Mouse (Mus musculus): ENCODE data around the gene Trip10. TPM values are rescaled to one million over a fixed set of nuclear protein-coding genes. Genes with fewer than 3 reads are reported as not detected.

Trip10 gene
- 3.2 and 3.5 TPM in 2 replicates for total RNA-seq (2014; rRNA removed)
- 5.2 and 6.0 TPM in 2 replicates for polyA plus RNA-seq (2015; fragmentation: Nextera tagmentation; extraction: Ambion mirVana)

GRCm38 (mm10) chr17:57249186-57250181 lies at the start of gene Trip10:
Gene Trip10, plus strand, starts transcription at chr17:57249455.
- H3K27me3 ChIP-seq (ENCODE audit: insufficient read depth, low read length): peaks cover 3% of the 10 kb centered on the region; the same call in 1 of the 2 replicates
- H3K4me1 ChIP-seq (ENCODE audit: insufficient read depth): peaks cover 9% of the 10 kb centered on the region; the same call in 1 of the 2 replicates
- peak within 1 kb of the TSS; percentile 83 for H3K27ac ChIP-seq (ENCODE audit: low read depth, low read length)
- H3K9me3 ChIP-seq (ENCODE audit: low read length): no peaks in the 10 kb centered on the region
- 2% methylated on average over 50 of the region's 52 CpGs for WGBS
- ATAC-seq (no peak), DNase-seq (peak; percentile 85)
- peak; percentile 22; the same call in 1 of the 2 replicates for TF ChIP-seq CTCF (IDR thresholded peaks at IDR 0.05; ENCODE audit: low read depth)
- peak within 1 kb of the TSS; percentile 66 for H3K4me3 ChIP-seq (ENCODE audit: low read depth, low read length)
- H3K36me3 ChIP-seq (ENCODE audit: insufficient read depth): no peaks in the 10 kb centered on the region
- peak within 1 kb of the TSS; percentile 49 for H3K9ac ChIP-seq
- H3K4me2 ChIP-seq (ENCODE audit: low read depth): peak within 1 kb of the TSS; percentile 93

- ATAC-seq (no peak), DNase-seq (no peak)
- no peak overlapping the region for H3K9ac ChIP-seq
- no peaks in the 10 kb centered on the region for H3K9me3 ChIP-seq (ENCODE audit: low read length)
- H3K36me3 ChIP-seq (ENCODE audit: insufficient read depth): no peaks in the 10 kb centered on the region
- H3K27me3 ChIP-seq (ENCODE audit: insufficient read depth, low read length): no peaks in the 10 kb centered on the region
- no peak overlapping the region for H3K27ac ChIP-seq (ENCODE audit: low read depth, low read length)
- TF ChIP-seq CTCF (IDR thresholded peaks at IDR 0.05; ENCODE audit: low read depth): no peak
- 85% methylated on average over 10 of the region's 10 CpGs for WGBS
- H3K4me2 ChIP-seq (ENCODE audit: low read depth): no peak overlapping the region
- H3K4me1 ChIP-seq (ENCODE audit: insufficient read depth): no peaks in the 10 kb centered on the region
- H3K4me3 ChIP-seq (ENCODE audit: low read depth, low read length): no peak overlapping the region
Measured at GRCm38 (mm10) chr17:57201841-57202724, 47.2 kb upstream of the Trip10 start.

- no peak for ATAC-seq
- H3K36me3 ChIP-seq (ENCODE audit: insufficient read depth): no peaks in the 10 kb centered on the region
- H3K27ac ChIP-seq (ENCODE audit: low read depth, low read length): no peak overlapping the region
- H3K4me3 ChIP-seq (ENCODE audit: low read depth, low read length): no peak overlapping the region
- H3K9ac ChIP-seq: no peak overlapping the region
- H3K9me3 ChIP-seq (ENCODE audit: low read length): no peaks in the 10 kb centered on the region
- no peaks in the 10 kb centered on the region for H3K27me3 ChIP-seq (ENCODE audit: insufficient read depth, low read length)
- no peaks in the 10 kb centered on the region for H3K4me1 ChIP-seq (ENCODE audit: insufficient read depth)
- DNase-seq: no peak
- TF ChIP-seq CTCF (IDR thresholded peaks at IDR 0.05; ENCODE audit: low read depth): no peak
- no peak overlapping the region for H3K4me2 ChIP-seq (ENCODE audit: low read depth)
- 73% methylated on average over 3 of the region's 3 CpGs for WGBS
Measured at GRCm38 (mm10) chr17:57207938-57208337, 41.3 kb upstream of the Trip10 start.

- H3K4me1 ChIP-seq (ENCODE audit: insufficient read depth): no peaks in the 10 kb centered on the region
- H3K27me3 ChIP-seq (ENCODE audit: insufficient read depth, low read length): no peaks in the 10 kb centered on the region
- H3K9me3 ChIP-seq (ENCODE audit: low read length): no peaks in the 10 kb centered on the region
- 89% methylated on average over 4 of the region's 4 CpGs for WGBS
- ATAC-seq (no peak), DNase-seq (no peak)
- no peak overlapping the region for H3K27ac ChIP-seq (ENCODE audit: low read depth, low read length)
- no peak for TF ChIP-seq CTCF (IDR thresholded peaks at IDR 0.05; ENCODE audit: low read depth)
- no peaks in the 10 kb centered on the region for H3K36me3 ChIP-seq (ENCODE audit: insufficient read depth)
- H3K9ac ChIP-seq: no peak overlapping the region
- no peak overlapping the region for H3K4me3 ChIP-seq (ENCODE audit: low read depth, low read length)
- no peak overlapping the region for H3K4me2 ChIP-seq (ENCODE audit: low read depth)
Measured at GRCm38 (mm10) chr17:57209330-57209729, 39.9 kb upstream of the Trip10 start.

DNA sequence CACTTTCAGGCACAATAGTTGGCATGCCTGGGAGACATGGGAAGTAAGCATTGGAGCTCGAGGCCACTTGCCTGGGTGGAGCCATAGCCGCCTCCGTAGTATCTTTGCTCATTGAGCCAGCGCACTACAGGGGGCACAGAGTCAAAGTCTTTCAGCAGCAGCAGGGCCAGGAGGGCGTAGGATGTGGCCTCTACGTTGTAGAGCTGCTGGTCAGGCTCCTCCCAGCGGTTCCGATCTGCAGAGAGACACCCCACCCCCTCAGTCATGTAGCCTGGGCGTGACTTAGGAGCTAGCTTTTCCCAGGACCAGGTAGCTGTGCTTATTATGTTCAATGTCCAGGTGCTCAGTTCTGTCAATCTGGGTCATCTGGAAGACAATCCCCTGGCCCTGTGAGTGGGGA lies 37.8 kb upstream of the Trip10 start:
- no peak overlapping the region for H3K9ac ChIP-seq
- DNase-seq (no peak), ATAC-seq (no peak)
- H3K27me3 ChIP-seq (ENCODE audit: insufficient read depth, low read length): no peaks in the 10 kb centered on the region
- no peak overlapping the region for H3K4me3 ChIP-seq (ENCODE audit: low read depth, low read length)
- 68% methylated on average over 9 of the region's 9 CpGs for WGBS
- no peak for TF ChIP-seq CTCF (IDR thresholded peaks at IDR 0.05; ENCODE audit: low read depth)
- no peaks in the 10 kb centered on the region for H3K36me3 ChIP-seq (ENCODE audit: insufficient read depth)
- no peaks in the 10 kb centered on the region for H3K4me1 ChIP-seq (ENCODE audit: insufficient read depth)
- H3K4me2 ChIP-seq (ENCODE audit: low read depth): no peak overlapping the region
- H3K9me3 ChIP-seq (ENCODE audit: low read length): no peaks in the 10 kb centered on the region
- no peak overlapping the region for H3K27ac ChIP-seq (ENCODE audit: low read depth, low read length)

- Histone ChIP-seq H3K9me3 (ENCODE audit: low read length) (no peaks in the 10 kb centered on the region), H3K27ac (ENCODE audit: low read depth, low read length) (no peak overlapping the region), H3K9ac (no peak overlapping the region), H3K4me1 (ENCODE audit: insufficient read depth) (no peaks in the 10 kb centered on the region), H3K27me3 (ENCODE audit: insufficient read depth, low read length) (no peaks in the 10 kb centered on the region), H3K36me3 (ENCODE audit: insufficient read depth) (no peaks in the 10 kb centered on the region), H3K4me2 (ENCODE audit: low read depth) (peak overlapping the region; percentile 10; the same call in 1 of the 2 replicates), H3K4me3 (ENCODE audit: low read depth, low read length) (no peak overlapping the region)
- WGBS: 49% methylated on average over 13 of the region's 13 CpGs
- ATAC-seq (peak; percentile 82), DNase-seq (peak; percentile 57)
- TF ChIP-seq CTCF (IDR thresholded peaks at IDR 0.05; ENCODE audit: low read depth): no peak
Measured at GRCm38 (mm10) chr17:57214676-57215387, 34.4 kb upstream of the Trip10 start.

All from forebrain, postnatal 0 days (tissue).